Mouse (Mus musculus) liver, postnatal 0 days (tissue): ENCODE measurements around the gene Pafah1b1. TPM values are rescaled to one million over a fixed set of nuclear protein-coding genes. Genes with fewer than 3 reads are reported as not detected.

Source experiments
- ATAC-seq: fragments of 200-750 bp; cut with Nextera tagmentation; 2 replicates; pipeline ENCODE4 v1.8.0; 2017; ENCODE audit warnings: mild to moderate bottlenecking, moderate library complexity
- DNase-seq: peaks from one replicate; pipeline ENCODE4 v3.0.0-alpha.2; 2016
- H3K27ac ChIP-seq: fragments of 300-500 bp; sonication (generic); 2 replicates; pipeline ENCODE4 v1.5.1; 2014; ENCODE audit warnings: antibody characterized with exemption, moderate library complexity, mild to moderate bottlenecking, low read depth
- H3K27me3 ChIP-seq: fragments of 300-500 bp; sonication (generic); 2 replicates; pipeline ENCODE4 v1.6.1; 2014; ENCODE audit warnings: low read length, control low read depth, mixed read lengths; ENCODE audit not compliant: insufficient read depth
- H3K36me3 ChIP-seq: fragments of 300-500 bp; sonication (generic); replicated peaks from 2 replicates; pipeline ENCODE4 v1.6.1; 2014; ENCODE audit warnings: mild to moderate bottlenecking, control low read depth, low read length, moderate library complexity, mixed read lengths; ENCODE audit not compliant: insufficient read depth
- H3K4me1 ChIP-seq: fragments of 300-500 bp; sonication (generic); 2 replicates; pipeline ENCODE4 v1.6.1; 2014; ENCODE audit warnings: antibody characterized with exemption, mild to moderate bottlenecking, control low read depth; ENCODE audit not compliant: insufficient read depth
- H3K4me2 ChIP-seq: fragments of 300-500 bp; sonication (generic); 2 replicates; pipeline ENCODE4 v1.6.1; 2014; ENCODE audit warnings: low read depth, mild to moderate bottlenecking, low read length, moderate library complexity, mixed read lengths
- H3K4me3 ChIP-seq: fragments of 300-500 bp; sonication (generic); 2 replicates; pipeline ENCODE4 v1.5.1; 2014; ENCODE audit warnings: low read depth, low read length
- H3K9ac ChIP-seq: fragments of 300-500 bp; sonication (generic); replicated peaks from 2 replicates; pipeline ENCODE4 v1.6.1; 2014; ENCODE audit warnings: mild to moderate bottlenecking, moderate library complexity
- H3K9me3 ChIP-seq: fragments of 300-500 bp; sonication (generic); 2 replicates; pipeline ENCODE4 v1.6.1; 2016; ENCODE audit warnings: mild to moderate bottlenecking, control low read depth, low read length, mixed read lengths
- CTCF ChIP-seq: sonication (generic); IDR thresholded peaks from 2 replicates; pipeline ENCODE4 v1.5.1; 2016; ENCODE audit warnings: antibody characterized with exemption, low read depth
- EP300 ChIP-seq: IDR thresholded peaks from 2 replicates; pipeline ENCODE4 v1.6.1; 2016; ENCODE audit warnings: antibody characterized with exemption, low read depth, mild to moderate bottlenecking
- WGBS: fragments of 180-500 bp; shearing (Covaris S2); extraction: QIAGEN DNeasy Blood & Tissue Kit; methylation state at CpG from one replicate; pipeline ENCODE4 v1.1.7; 2014; ENCODE audit not compliant: insufficient replicate concordance; 5-methylcytosine and 5-hydroxymethylcytosine counted together
- polyA plus RNA-seq: library from polyadenylated mRNA; unstranded; fragments of >200 nt; fragmentation: Nextera tagmentation; extraction: Ambion mirVana; gene quantifications from 2 replicates; pipeline ENCODE4 v1.2.1, GENCODE M21; 2015

The Pafah1b1 gene
- polyA plus RNA-seq, 1 experiment from 2014 or later: 24.1 TPM

DNA sequence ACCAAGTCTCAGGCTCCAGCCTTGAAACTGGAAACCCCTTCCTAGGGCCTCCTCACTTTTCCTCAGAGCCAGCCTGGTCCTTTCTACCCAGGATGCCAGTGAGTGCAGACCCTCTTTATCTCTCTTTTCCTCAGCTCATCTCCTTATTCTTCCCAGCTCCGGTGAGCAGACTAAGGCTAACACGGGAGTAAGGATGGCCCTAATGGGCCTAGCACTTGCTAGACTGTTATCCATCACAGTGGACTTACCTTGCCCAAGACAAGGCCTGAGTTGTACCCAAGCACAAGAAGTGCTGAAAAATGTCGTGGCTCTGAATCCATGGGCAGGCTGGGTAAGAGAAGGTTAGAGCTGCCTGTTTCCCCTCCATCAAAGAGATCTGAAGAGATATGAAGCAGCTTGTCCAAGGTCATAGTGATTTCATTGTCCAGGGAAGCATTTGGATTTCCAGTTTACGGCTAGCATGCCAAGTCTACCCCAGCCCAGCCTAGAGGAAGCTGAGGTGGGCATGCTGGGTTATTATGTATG is 73.8 kb downstream of the Pafah1b1 start:
- H3K36me3 ChIP-seq: no peaks in the 10 kb centered on the region; the same call in none of the 2 replicates
- peaks cover 30% of the 10 kb centered on the region for H3K4me1 ChIP-seq
- ATAC-seq (no peak), DNase-seq (no peak)
- H3K9me3 ChIP-seq: no peaks in the 10 kb centered on the region
- TF ChIP-seq EP300 (no peak), CTCF (no peak)
- H3K4me3 ChIP-seq: peak overlapping the region; percentile 90
- H3K4me2 ChIP-seq: peak overlapping the region; percentile 93
- 45% methylated on average over 4 of the region's 4 CpGs for WGBS
- peak overlapping the region; percentile 98 for H3K27ac ChIP-seq
- peak overlapping the region; percentile 92 for H3K9ac ChIP-seq
- H3K27me3 ChIP-seq: no peaks in the 10 kb centered on the region

DNA sequence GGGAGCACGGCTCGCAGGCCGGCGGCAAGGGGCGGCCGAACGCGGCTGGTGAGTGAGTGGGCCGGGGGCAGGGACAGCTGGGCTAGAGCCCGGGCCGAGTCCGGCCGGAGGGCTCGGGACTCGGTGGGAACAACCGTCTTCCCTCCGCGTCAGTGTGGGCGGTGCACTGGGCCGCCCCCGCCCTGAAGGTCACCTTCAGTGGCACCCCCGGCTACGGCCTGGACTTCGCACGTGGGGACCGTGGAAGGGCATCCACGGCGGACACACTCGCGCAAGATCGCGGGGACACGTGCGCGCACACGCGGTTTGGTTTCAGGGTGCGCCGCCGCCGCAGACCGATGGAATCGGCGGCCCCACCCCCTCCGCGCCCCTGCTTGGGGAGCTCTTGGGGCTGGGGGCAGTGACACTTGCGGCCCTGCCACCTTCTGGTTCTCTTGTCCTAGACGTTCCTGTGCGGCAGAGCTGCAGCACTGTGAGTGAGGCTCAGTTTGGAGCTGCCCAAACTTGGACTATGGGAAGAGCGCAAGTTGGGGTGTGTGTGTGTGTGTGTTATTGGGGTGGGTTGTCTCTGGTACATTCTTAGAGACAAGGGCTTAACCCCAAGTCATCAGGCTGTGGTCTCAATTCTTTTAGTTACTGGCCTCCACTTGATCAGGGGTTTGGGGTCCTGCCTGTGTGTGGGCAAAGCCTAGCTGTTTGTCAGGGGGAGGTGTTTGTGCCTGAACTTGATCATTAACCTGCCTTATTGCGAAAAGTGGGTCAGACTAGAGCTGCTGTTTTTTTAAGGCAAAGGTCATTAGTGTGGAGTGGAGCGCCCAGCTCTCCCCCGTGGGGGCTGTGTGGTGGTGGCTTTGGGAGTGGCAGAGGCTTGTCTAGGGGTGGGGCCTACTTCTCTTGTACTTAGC is 74.6 kb downstream of the Pafah1b1 start:
- under 1% methylated on average over 45 of the region's 53 CpGs for WGBS
- ATAC-seq: peak; percentile 73
- Histone ChIP-seq H3K4me3 (peak overlapping the region; percentile 90), H3K27me3 (no peaks in the 10 kb centered on the region), H3K9ac (peak overlapping the region; percentile 92), H3K9me3 (no peaks in the 10 kb centered on the region), H3K36me3 (no peaks in the 10 kb centered on the region; the same call in none of the 2 replicates), H3K27ac (peak overlapping the region; percentile 98), H3K4me2 (peak overlapping the region; percentile 93), H3K4me1 (peaks cover 30% of the 10 kb centered on the region)
- peak; percentile 71 for DNase-seq
- no peak; the same call in 1 of the 2 replicates for TF ChIP-seq EP300

DNA sequence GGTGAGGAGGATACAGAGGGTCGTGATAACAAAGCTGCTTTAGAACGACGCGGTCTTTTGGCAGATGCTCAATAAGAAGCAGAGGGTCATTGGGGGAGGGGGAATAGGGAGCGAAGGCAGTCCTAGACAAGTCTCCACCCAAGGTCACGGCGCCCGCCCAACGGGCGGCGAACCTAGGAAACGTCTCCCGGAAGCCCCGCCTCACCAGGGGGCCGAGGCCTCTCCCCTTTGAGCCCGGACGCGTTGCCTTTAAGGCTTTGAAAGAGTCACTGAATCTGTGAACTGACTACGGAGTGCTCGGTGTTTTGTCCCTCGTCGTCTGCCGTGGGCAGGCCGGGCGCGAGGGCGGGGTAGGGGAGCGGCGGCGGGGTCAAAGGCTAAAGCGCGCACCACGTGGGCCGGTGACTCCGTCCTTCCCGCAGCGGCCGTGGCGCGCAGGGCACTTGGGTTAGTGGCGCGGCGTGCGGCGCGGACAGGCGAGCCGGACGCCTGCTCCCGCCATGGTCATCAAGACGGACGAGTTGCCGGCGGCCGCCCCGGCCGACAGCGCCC is 75.3 kb downstream of the Pafah1b1 start, which contains the start of gene Cluh:
Gene Cluh (plus strand): TSS at position 401 of the 552 bp plus-strand sequence.
- under 1% methylated on average over 37 of the region's 58 CpGs for WGBS

DNA sequence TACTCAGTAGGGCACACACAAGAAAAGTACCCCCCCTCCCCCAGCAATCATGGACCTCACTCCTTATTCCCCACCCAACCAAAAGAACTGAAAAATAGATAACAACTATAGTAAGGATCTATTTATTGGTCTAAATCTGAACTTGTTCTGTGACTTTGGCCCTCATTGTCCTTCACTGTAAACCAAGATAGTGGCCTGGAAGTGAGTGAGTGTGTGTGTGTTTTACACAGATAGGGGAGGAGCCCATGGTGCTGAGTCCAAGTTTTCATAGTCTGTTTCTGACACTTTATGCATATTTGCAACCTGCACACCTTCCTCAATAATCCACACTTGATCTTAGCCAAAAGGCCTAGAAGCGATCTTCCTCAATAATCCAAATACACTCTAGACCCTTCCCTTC is 75.8 kb downstream of the Pafah1b1 start:
- H3K4me2 ChIP-seq: peak overlapping the region; percentile 93
- WGBS: 8% methylated on average over 1 of the region's 1 CpGs
- peak overlapping the region; percentile 92 for H3K9ac ChIP-seq
- H3K9me3 ChIP-seq: no peaks in the 10 kb centered on the region
- peak overlapping the region; percentile 78 for H3K27ac ChIP-seq
- DNase-seq: no peak
- peak; percentile 14; the same call in 1 of the 2 replicates for ATAC-seq
- peak overlapping the region; percentile 90 for H3K4me3 ChIP-seq
- H3K36me3 ChIP-seq: no peaks in the 10 kb centered on the region; the same call in none of the 2 replicates
- no peak for TF ChIP-seq CTCF
- TF ChIP-seq EP300: no peak
- peaks cover 30% of the 10 kb centered on the region for H3K4me1 ChIP-seq
- no peaks in the 10 kb centered on the region for H3K27me3 ChIP-seq

More for the DNA sequence above, 75.3 kb downstream of the Pafah1b1 start, which contains the start of gene Cluh:
- H3K27ac ChIP-seq: peak within 1 kb of the TSS; percentile 98
- peak within 1 kb of the TSS; percentile 90 for H3K4me3 ChIP-seq
- TF ChIP-seq EP300 (peak; percentile 71; the same call in 1 of the 2 replicates), CTCF (no peak)
- peak within 1 kb of the TSS; percentile 93 for H3K4me2 ChIP-seq
- no peaks in the 10 kb centered on the region for H3K27me3 ChIP-seq
- H3K9ac ChIP-seq: peak within 1 kb of the TSS; percentile 92
- H3K36me3 ChIP-seq: no peaks in the 10 kb centered on the region; the same call in none of the 2 replicates
- no peaks in the 10 kb centered on the region for H3K9me3 ChIP-seq
- H3K4me1 ChIP-seq: peaks cover 30% of the 10 kb centered on the region
- DNase-seq (peak; percentile 96), ATAC-seq (peak; percentile 85)

DNA sequence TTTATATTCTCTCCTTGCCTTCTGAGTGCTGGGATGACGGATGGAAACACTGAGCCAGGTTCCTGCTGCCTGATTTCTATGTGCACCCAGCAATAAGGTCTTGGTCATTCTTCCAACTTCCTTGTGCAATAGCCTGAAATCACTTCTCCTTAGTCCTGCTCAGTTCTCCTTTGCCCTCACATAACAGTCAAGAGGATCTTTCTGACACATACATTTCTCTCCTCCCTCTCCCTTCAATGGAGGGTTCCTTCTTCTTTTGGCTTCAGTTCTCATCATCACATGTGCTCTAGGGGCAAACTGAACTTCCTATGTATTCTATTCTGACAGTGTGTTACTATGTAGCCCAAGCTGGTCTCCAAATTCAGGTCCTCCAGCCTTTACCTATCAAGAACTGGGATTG is 76.5 kb downstream of the Pafah1b1 start:
- Histone ChIP-seq H3K4me2 (0 out of 2 replicates have a peak overlapping the region, but pooled peaks have one; percentile 93), H3K9ac (no peak overlapping the region), H3K4me3 (no peak overlapping the region), H3K36me3 (no peaks in the 10 kb centered on the region; the same call in 1 of the 2 replicates), H3K4me1 (peaks cover 25% of the 10 kb centered on the region), H3K27ac (peak overlapping the region; percentile 78), H3K9me3 (no peaks in the 10 kb centered on the region), H3K27me3 (no peaks in the 10 kb centered on the region)
- 77% methylated on average over 1 of the region's 1 CpGs for WGBS
- ATAC-seq (no peak), DNase-seq (no peak)
- TF ChIP-seq EP300 (no peak), CTCF (no peak)

DNA sequence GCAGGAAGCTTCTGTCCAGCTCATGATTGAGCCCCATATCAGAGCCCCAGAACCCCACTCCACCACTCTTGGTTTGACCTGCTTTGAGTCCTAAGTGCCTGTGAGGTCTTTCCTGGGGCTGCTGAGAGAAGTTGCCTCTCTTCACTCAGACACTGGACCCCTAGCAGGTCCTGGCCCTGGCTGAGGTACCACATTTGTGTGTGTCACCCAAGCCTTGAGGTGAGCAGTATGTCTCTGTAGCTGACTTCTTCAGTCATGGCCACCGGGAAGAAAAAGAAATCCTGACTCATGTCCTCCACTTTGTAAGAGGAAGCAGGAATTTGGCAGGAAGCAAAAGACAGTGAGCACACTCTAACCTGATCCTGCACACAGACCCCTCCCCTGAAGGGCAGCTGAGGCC is 84.8 kb downstream of the Pafah1b1 start:
- Histone ChIP-seq H3K9me3 (no peaks in the 10 kb centered on the region), H3K27ac (no peak overlapping the region), H3K4me3 (no peak overlapping the region), H3K9ac (no peak overlapping the region), H3K27me3 (peaks cover 30% of the 10 kb centered on the region), H3K36me3 (no peaks in the 10 kb centered on the region), H3K4me2 (no peak overlapping the region), H3K4me1 (peaks cover 11% of the 10 kb centered on the region)
- ATAC-seq (no peak), DNase-seq (no peak)
- 61% methylated on average over 1 of the region's 1 CpGs for WGBS
- TF ChIP-seq EP300 (no peak), CTCF (no peak)
